Mouse (Mus musculus): ENCODE measurements around the gene Kdm4a.

Kdm4a gene

DNA sequence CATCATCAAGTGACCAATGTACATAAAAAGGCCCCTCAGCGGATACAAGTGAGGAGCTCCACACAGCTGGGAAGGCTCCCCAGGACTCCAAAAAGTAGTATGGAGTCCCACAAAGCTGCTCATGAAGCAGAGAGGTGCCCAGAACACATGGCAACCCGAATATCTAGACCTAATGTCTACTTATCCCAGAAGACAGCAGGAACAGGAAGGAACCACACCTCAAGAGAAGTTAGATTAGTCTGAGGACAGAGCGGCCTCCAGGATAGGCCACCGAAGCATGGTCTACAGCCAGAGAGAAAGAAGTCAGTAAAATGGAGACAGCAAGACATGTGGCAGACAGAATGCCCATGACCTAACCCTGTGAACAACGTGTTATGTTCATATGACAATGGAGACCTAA is 25.0 kb downstream of the Kdm4a start:
- no peak for DNase-seq

DNA sequence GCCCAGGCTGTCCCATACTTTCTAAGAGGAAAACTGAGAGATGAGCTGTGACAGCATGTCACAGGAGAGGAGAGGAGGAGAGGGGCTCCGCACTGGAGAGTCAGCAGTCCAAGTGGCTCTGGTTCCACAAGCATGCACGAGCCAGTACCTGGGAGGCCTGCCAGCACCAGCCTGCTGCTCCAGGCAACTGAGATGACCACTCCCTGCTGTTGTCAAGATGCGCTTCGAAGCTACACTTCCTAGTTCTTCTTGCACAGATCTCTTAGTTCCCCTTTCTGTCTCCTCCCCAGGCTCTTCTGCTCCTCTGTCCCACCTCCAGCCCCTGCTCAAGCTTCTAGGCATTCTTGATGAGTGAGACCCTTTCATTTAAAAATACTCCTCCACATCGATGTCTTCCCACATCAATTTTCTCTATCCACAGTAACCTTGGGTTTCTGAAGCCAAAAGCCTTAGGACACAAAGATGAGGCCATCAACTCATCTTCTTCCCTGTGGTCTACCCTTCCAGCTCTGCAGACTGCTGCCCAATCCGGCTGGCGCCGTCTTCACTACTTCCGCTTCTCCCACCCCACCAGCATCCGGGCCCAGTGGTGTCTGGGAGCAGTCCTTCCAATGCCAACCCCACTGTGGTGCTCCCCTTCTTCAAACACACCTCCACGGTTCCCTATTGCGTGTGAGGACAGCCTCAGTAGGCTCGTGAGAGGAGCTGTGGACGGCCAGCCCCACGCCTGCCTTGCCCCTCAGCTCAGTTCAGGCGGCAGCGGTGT is 27.6 kb downstream of the Kdm4a start:
- DNase-seq, result peak; percentile 40

DNA sequence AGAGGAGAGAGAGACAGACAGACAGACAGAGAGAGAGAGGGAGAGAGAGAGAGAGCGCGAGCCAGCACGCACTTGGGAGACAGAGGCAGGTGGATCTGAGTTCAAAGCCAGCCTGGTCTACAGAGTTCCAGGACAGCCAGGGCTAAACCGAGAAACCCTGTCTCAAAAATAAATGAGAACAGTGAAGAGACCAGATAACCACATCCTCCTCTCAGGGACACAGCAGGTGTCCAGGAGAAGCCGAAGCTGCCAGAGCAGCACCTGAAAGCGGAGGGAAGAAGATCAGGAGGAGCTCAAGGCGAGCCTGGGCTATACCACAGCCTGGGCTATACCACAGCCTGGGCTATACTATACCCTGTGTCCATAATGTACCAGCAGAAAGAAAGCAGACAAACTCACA is 29.0 kb downstream of the Kdm4a start:
- no peak for DNase-seq

DNA sequence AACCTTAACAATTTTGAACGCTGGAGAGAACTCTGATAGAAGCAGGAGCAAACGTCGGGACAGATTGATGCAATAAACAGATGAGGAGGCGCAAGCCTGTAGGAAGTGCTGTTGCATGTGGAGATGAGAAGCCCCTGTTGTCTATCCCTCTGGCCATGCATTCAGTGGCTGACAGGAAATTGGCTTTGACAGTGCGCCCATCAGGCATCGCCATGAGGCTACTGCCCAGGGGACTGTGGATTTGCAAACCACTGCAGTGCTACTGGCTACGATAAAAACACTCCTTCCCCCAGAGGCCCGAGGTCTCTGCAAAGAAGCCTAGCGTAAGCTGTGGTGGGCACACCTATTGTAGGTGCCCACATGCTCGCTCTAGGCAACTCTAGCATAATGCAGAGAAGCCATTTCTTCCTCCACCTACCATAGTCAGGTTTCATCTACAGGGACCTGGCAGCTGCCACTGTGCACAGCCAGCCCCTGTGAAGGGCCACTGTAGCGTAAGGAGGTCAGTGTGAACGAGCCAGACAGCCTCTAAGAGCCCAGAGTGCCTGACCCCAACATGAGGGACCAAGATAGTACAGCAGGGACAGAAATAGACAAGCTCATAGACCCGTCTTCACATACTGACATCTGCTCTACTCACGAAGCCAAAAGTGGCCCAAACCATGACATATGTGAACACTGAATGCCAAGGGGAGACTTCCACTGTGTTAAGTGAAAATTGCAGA is 29.7 kb downstream of the Kdm4a start:
- DNase-seq, result no peak

DNA sequence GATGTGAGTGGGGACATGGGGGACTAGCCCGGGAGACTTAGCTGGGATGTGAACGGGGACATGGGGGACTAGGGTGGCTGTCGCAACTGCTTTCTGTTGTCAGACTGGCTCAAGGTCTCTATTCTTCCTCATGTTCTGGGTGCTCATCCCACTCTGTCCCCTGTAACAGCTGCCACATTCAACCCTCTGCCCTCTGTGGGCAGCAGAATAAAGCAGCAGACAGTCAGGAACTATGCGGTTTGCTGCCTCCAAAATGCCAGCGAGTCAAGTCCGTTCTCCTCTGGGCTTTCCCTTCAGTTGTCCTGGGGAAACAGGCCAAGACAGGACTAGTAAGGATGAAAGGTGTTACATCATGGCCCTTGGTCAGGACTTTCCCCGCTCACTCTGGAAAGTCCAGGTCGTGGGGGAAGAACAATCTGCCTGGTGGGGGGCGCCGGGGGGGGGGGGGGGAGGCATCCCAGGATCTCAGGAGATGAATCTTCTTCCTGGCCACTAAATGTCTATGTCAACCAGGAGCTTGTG is 30.7 kb downstream of the Kdm4a start:
- DNase-seq, result no peak

DNA sequence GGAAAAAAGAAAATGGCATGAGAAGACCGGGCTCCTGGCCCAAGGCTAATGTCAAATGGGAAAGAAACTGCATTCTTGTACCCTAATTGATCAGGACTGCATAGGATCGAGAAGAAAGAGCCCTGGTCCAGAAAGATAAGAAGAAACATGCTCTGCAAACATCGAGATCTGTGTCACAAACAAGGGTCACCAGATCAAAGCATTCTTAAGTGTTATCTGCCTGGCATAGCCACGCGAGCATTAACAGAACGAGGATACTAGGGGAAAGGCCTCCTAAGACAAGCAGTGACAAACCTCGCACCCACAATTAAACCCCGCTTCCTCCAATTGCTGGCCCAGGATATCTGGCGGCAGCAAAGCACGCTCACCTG is 31.5 kb downstream of the Kdm4a start:
- DNase-seq, result no peak

DNA sequence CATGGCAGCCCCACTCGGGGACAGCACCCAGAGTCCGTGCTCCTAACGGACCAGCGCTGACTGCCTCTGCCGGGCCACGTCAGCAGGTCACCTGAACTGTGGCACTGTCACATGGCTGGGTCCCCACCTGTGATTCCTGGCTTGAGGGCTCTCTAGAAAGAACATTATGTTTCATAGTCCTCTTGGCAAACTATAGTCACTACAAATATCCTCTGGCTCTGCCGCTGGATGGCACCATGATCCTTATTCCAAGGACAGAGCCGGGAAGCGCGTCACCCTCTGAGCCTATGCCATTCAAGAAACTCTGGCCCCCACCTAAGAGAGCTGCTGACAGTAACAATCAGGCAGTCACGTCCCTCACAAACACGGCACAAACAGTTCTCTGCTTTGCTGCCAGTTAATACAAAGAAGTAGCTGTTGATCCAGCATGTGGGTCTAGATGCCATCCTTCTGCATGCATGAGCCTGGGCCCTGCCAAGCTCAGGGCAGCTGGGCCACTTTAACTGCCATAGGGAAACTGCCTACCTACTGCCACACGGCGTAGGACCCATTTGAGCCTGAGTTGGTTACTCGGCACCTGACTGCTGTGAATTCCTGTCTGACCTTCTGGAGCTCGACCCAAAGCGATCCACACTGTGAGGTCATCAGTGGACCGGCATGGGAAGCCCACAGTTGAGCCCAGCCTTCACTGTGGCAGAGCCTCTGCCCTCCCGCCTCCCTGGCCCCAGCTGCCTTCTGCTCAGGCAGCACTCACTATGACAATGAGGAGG is 32.1 kb downstream of the Kdm4a start:
- DNase-seq, result peak; percentile 70

DNA sequence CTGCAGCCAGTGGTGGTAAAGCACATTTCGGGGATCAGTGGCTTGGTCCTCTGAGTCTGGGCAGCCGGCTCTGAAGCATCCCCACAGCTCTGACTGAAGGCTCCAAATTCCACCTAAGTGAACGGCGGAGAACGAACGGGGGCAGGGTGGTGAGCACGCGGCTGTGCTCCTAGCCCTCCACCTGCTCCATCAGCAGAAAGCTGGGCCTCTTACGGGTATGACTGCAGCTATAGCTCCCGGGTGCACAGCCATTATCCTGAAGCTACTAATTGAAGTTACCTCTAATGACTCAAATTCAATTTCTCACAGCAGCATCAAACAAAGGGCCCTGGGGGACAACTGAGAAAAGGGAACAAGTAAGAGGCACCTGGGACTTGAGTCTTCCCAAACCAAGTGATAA is 32.8 kb downstream of the Kdm4a start:
- DNase-seq, result no peak

DNA sequence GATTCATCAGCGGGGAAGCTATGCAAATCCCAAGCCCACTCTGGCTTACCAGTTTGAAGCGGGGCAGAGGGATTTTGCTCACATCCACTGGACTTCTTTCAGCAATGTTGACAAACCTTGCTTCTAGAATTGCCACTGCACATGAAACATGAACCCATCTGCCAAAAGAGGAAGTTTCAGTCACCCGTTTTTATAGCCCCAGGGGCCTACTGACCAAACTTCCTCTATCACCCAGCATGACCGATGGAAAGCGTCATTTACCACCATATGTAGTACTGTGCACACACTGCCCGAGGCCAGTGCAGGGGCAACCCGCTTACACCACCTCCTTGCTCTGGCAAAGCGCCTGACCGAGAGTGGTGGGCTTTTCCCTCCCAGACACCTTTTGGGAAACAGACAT is 35.5 kb downstream of the Kdm4a start:
- DNase-seq, result no peak

DNA sequence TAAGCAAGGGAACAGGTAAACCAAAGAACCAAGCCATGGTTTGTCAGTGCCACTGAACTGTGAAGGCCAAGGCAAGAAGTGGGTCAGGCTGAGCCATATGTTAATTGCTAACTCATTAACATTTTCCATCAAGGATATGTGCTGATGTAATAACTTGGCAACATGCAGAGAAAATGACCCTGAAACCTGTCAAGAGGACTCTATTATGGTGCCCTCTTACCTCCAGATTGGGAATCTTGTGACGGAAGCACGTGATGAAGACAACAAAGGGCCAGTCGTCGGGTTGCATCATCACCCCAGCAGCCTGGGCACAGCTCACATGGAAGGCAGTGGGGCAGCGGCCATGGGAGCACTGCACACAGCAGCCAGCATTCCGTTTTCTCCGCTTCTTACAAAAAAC is 36.2 kb downstream of the Kdm4a start:
- DNase-seq, result no peak

DNA sequence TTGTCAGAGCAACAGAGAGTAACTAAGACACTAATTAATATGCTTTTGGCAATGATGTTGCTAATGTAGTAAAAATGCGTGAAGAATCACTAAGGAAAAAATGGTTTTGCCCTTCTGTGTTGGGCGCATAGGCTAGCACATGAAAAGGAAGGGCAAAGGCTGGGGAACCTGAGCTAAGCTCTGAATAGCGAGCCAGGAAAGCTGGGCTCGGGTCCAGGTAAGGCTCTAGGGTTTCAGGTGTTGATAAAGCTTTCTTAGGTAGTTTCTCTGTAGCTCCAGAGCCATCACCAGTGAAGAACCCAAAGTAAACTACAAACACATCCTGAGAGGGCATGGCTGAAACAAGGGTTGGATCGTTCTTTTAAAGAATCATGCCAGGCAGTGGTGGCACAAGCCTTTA is 38.3 kb downstream of the Kdm4a start:
- no peak for DNase-seq

DNA sequence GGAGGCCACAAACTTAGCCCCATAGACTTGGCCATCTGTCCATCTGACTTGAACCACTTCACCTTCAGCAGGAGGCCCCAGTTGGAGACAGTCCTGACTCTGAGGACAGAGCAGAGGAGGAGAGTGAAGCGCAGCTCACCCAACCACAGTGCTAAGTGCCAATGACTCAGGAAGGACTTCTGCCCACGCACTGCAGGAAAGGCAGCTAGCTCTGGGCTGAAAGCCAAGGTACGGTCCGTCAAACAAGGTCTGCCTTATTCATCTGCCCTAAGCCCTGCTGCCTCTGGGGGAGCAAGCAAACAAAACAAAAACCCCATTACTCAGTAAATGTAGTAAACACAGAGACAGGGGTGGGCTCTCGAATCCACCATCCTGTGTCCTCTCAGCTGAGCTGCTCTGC is 41.0 kb downstream of the Kdm4a start:
- DNase-seq, result peak; percentile 81

DNA sequence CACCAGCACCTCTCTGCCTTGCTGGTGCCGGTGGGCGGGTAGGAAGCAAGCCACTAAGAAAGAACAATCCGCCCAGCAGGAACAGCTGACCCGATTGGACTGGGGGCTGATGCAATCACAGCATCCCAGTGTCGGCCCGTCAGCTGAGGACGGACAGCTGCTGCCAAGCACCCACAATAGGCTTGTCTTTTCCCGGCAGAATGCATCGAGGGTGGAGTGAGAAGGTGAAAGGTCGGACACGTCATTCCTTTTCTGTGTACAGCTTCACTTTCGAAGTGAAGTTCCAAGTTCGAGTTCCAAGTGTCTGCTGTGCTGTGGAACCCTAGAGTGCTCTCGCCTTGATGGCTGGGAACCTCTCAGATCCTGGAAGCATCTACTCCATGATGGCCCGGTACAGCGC is 42.0 kb downstream of the Kdm4a start:
- peak; percentile 55 for DNase-seq

DNA sequence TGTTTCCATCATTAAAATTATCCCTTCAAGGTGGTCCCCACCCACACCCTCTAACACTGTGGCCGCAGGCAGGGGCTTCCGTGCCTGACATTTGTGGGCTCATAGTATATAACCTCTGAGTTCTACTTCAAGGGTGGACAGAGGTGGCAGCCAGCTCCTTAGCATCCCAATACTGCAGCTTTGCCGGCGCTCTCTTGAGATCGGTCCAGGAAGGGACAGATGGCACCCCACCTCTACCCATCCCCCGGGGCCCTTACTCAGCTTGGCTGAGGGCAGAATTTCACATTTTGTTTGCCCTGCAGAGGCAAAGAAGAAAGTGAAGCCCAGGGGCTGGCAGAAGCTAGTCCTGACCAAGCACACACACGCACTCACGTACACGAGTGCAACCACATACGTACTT is 42.5 kb downstream of the Kdm4a start:
- no peak for DNase-seq

DNA sequence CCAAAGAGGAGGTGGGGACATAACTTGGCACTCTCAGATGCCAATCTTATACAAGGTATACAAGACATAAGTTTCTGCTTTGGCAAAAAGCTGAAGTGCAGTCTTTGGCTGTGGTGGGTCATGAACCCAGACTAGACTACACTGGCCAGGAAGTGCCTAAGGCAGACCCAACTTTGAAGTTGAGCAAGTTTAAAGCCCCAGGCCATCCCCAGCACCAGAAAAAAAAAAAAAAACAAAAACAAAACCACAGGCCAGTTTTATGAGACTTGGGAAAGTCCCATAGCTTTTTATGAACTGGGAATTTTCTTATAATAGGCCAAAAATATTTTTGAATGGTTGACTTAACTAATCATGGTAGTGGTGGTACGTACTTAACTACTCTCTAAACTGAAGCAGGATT is 44.4 kb downstream of the Kdm4a start:
- no peak for DNase-seq

DNA sequence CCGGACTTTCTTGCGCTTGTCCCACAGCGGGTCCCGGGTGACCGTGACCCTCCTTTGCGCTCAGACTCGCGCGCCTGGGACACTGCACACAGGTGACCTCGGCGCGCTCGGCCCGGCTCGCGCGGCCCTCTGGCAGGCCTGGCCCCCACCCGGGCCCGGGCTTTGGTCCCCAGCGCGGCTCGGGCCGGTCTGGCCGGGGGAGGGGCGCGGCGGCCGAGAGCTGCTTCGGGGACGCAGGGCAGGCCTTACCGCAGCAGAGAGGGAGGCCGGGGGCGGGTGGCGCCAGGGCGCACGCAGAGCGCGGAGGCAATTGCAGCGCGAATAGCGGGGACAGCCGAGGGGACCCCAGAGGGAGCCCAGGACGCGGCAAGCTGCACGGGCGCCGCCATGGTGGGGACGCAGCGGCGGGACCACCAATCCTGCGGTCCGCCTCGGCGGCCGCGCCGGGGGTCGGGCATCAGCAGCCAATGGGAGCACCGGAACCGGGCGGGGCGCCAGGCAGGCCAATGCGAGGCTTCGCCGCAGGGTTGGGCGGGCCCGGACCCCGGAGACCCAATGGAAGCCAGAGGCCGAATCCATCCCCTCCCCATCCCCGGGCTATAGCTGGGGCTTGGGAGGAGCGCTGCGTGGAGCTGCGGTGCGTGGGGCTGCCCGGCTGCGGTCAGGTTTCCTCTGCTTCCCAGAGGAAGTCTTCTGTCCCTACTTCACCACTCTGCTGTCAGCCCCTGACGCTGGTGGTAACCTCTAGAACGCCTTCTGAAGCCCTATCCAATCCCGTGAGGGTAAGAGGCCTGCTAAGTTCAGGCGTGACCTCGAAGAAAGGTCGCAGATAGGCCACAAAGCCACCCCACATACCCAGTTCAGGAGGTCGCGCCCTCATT is 45.1 kb downstream of the Kdm4a start, which contains the start of gene St3gal3:
TSS of gene St3gal3 (minus strand) at position 430 of the 881 bp plus-strand sequence.
- DNase-seq, result peak; percentile 98

DNA sequence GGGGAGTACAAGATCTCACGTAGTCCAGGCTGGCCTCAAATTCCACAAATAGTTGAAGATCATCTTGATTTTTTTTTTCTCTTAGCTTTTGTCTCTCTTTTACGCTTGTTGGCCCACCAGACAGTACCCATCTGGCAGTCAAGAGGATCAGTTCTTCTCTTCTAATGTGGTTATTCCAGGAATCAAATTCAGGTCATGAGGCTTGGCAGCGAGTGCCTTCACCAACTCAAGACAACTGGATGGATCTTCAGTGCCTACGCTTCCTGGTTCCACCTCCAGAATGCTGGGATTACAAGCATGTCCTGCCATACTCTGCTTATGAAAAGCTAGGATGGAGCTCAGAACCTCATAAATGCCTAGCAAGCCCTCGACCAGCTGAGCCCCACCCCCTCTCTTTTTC is 48.5 kb downstream of the Kdm4a start:
- peak; percentile 43 for DNase-seq

DNA sequence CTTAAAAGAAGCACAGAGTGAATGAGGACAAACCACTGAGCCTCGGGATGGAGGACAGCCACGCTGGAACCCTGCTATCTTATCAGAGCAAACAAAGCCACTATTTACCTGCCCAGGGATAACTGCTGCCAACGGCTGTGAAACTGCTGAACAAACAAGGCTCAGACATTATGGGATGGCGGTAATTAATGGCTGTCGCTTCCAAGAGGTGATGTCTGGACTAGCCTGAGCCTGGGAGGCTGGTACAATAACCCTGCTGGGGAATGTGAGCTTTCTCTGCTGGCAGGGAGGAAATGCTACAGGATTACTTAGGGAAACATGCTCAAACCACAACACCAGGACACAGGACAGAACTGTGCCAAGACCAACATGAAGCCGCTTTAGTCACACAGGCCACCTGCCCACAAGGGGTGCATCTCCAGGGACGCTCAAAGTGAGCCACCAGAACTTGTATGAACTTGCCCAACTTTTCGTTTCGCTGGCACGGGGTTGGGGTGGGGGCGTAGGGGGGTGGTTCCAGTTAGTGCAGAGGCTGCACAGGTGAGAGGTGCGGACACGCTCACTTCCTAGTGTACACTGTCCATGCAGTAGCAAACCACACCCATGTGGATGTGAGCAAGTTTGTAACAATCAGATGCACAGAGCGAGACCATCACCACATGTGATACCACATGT is 56.7 kb downstream of the Kdm4a start:
- DNase-seq, result no peak

DNA sequence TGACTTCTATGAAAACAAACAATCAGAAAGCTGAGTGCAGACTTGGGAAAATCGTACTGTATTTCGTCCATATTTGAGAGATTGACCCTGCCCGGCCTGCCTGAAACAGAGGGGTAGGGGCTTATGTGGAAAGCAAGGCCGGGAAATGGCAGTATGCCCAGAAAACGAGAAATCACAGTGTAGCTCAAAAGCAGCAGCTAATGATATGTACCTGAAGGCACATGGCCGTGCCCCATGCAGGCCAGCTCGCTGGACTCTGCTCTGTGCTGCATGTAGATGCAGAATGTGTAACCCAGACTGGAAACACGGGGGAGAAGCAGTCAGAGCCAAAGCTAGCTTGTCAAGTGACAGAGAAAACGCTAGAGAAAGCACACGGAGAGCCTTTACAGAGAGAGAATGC is 57.8 kb downstream of the Kdm4a start:
- DNase-seq, result no peak

DNA sequence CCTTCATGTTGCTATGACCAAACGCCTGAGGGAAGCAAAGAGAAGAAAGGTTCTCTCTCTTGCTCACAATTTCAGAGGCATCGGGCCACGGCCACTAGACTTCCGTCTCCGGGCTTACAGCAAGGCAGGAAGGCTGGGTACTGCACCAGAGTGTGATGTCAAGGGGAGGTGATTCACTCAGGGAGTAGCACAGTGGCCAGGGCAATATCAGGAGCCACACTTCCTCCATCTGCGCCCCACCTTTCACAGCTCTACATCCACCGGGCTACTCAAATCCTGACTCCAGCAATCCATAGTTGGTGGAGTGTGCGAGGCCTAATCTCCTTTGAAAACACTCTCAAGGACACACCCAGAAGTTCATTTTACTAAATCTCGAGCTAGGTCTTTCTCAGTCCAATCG is 62.3 kb downstream of the Kdm4a start:
- no peak for DNase-seq

DNA sequence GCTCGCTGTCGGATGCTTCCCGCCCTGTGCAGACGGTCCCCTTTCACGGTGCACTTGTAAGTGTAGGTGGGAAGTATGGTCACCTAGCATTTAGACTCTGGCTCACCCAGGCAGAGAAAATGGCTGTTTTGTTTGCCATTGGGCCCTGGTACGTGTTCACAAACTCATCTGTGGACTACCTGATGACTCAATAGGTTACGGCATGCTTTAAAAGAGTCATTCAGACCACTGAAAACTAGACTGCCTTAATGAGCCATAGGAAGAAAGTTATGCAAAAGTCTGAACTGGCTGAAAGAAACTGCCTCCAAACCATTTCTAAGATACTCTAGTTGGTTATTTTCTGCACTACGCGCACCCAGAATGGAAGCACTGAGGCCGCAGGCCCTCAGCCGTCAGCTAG is 63.7 kb downstream of the Kdm4a start:
- DNase-seq, result no peak

DNA sequence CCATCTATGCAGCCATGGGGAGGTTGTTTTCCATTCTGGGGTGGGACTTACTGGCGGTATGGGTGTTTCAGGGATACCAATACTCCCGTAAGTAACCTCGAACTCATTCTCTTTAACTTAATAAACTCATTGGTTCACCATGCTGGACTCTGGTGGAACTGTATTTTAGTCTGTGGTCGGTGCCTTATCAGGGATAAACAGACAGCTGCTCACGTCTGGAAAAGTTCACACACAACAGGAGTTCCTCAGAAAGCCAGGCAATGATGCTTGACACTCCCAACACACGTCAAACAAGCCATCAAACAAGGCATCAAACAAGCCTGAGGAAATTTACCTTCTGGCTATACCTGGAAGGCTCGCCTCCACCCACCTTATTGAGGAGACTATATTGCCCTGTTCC is 64.7 kb downstream of the Kdm4a start:
- no peak for DNase-seq
